Mouse (Mus musculus) embryo, embryonic 9.5 days (tissue): ENCODE data around the gene Mybbp1a.
"Not testable (repeated sequence)": the region's sequence is repeated elsewhere in the genome, so short reads cannot be mapped to it uniquely, and the experiment has no call there.

ENCODE experiments used
- DNase-seq: peaks from one replicate; pipeline ENCODE4 v3.0.0-alpha.2; 2017; ENCODE audit errors: extremely low spot score

The Mybbp1a gene

DNA sequence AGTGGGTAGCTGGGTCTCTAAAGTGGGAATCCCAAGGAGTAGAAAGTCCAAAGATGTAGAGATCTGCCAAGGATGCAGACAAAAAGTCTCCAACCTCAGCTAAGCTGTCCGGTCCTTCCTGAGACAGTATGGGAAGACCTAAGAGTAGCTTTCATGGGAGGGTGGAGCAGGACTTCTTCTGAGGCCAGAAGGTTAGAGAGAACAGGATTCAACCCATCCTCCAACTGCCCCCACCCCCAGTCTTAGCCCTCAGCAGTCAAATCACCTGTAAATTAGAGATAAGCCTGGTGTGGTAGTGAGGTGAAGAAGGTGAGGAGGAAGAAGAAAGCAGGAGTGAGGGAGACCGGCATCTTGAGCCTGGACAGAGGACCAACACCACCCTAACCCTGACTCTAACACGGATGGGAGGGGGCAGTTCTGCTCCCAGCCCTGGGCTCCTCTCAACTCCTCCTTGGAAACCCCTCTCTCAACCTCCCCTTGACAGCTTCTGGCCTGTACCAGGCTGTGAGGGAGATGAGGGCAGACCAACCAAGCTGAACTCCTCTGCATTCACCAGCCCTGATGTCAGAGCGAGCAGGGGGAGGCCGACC lies 27.5 kb upstream of the Mybbp1a start:
- DNase-seq: no peak

DNA sequence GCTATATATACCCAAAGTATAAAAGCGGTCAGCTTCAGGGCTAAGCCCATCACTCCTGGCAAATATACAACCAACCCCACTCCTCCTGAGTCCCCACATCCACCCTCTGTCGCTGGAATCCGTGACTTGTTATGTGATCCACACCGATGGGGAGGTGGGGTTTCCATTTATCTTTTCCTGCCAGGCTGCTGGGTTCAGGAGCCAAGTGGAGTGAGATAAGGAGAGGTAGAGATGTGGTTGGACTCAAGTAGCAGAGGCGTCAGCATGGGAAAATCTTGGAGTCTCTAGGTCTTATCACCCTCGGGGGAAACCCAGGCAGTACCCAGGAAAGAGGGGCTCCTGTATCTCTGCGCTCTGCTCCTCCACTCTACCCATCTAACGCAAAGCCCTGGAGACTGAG lies 26.0 kb upstream of the Mybbp1a start:
- no peak for DNase-seq

DNA sequence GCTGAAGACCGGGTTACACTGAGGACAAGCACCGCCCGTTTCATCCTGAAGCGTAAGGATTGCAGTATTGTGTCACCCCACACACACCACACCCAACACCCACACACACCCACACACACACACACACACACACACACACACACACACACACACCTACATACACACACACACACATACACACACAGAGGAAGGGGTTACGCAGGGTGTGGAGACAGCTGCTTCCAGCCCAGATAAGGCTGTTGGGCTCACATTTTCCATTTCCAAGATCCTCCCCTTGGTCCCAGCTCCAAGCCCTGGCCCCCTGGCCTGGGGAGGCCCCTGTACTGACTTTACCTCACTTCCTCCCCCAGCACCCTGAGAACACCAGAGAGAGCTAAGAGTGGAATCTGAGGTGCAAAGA lies 24.5 kb upstream of the Mybbp1a start:
- no peak for DNase-seq

DNA sequence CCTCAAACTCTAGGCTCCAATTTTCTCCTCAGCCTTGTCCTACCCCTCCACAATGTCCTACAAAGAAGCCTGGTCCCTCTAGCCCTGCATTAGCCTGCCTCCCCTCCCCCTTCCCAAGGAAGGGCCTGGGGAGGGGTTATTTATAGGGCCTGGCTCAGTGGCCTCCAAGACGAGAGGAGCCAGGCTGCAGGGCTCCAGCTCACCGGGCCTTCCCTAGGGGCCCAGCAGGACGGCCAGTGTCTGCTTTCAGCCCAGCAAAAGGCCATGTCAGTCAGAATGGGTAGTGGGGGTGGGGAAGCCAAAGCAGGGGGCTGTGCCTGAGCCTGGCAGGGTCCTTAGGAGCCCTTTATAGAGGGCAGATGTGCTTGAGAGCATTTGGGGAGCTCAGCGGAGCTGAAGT lies 23.8 kb upstream of the Mybbp1a start:
- DNase-seq: peak; percentile 49

DNA sequence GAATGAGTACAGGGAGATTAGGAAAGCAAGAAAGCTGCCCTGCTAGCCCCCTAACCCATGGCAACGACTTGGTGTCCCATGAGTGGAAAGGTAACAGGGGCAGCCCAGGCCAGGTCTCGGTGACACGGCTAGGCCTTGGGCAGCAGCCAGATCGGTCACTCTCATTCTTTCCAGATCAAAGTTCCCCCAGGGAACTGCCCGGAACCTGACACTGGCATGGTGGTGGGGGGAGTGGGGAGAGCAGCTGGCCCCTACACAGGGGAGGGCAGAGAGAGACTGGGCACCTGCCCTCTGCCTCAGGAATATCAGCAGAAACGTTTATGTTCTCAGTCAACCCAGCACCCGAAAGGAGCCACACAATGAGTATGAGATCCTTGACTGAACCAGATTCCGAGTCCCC lies 22.9 kb upstream of the Mybbp1a start:
- DNase-seq: no peak

DNA sequence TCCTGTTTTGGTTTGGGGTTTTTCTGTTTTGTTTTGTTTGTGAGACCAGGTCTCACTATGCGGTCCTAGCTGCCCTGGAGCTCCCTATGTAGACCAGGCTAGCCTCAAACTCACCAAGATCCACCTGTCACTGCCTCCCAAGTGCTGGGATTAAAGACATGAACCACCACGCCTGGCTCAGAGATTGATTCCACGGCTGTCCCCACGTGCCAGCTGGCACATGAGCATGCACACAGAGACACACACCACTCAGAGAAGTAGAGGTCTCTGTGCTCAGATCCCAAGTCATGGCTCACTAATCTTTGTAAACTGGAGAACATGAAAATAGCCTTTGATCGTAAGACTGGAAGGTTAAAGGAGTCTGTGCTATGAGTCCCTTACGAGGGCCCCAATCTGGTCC lies 22.1 kb upstream of the Mybbp1a start:
- no peak for DNase-seq

DNA sequence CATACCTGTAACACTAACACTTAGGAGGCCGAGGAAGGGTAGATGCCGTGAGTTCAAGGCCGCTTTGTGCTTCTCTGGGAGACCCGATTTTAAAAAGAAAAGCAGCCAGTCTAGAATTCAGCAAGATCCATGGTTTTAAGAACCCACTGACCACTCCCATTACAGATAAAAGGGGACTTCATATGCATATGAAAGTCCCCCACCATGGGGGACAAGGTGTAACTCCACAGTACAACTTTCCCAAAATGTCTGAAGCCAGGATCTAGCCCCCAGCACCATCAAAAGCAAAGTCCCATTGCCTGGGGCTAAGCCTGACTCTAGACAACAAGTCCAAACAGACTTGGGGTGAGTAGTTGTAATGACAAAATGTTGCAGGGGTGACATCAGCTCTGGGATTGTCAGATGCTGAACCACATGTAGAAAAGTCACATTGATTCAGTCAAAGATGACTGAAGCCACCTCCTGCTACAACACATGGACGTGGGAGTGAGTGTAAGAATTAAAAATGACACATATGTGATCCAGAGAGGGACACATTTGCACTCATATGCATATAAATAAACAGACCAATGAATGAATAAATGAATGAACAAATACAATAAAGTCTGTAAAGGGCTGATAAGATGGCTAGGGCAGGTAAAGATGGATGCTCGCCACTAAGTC lies 20.6 kb upstream of the Mybbp1a start:
- no peak for DNase-seq

DNA sequence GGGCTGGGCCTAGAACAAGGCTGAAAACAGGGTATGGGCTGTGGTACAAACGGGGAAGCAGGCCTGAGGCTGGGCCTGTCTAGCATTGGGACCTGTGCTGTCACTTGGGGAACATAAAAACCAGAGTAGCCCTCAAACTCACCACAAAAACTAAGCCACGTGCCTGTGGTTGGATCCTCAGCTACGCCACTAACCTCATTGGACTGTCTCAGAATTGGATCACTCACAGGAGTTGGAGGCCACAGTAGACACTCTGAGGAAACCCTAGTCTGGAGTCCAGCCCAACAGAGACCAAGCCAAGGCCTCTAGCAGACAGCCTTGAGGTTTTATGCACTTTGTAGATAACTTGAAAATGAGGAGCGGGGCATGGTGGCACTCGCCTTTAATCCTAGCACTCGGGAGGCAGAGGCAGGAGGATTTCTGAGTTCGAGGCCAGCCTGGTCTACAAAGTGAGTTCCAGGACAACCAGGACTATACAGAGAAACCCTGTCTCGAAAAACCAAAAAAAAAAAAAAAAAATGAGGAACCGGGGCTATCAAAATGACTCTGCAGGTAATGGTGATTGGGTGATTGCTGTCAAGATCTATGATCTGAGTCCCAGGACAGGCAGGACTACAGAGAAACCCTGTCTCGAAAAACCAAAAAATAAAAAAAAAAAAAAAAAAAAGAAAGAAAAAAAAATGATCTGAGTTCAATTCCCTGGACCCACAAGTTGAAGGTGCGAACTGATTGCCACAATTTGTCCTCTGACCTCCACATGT lies 19.5 kb upstream of the Mybbp1a start:
- no peak for DNase-seq

DNA sequence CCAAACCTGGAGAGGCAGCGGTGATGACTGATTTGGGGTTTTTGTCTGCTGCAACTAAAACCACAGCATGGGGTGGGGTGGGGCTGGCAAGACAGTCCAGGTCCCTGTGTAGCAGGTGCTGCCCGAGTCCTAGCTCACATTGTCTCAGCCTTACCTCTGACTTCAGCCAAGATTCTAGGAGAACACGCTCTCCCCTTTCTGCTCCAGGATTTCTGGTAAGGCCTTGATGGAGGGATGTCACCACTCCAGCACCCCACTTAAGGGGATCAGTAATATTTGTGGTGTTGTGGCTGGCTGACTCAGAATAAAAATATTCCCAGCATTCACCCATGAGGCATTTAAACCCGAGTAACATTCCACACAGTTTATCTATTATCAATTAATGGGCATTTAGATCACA lies 17.5 kb upstream of the Mybbp1a start:
- no peak for DNase-seq

DNA sequence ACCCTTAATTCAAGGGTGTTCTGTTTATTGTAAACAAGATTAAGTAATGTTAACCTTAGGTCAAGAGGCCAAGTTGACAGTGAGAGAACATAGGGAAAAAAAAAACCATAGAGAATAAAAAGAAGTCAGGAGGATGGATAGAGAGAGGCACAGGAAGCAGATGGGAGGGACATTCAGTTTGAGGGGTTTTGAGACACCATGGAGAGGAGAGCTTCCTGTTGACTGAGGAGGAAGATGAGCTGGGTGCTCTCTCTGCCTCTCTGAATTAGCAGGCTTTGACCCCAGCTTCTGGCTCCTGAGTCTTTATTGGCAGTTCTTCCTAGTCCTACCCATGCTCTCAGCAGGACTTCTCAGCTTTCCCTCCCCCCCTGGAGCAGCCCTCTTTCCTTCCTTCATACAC lies 16.0 kb upstream of the Mybbp1a start:
- DNase-seq: no peak

DNA sequence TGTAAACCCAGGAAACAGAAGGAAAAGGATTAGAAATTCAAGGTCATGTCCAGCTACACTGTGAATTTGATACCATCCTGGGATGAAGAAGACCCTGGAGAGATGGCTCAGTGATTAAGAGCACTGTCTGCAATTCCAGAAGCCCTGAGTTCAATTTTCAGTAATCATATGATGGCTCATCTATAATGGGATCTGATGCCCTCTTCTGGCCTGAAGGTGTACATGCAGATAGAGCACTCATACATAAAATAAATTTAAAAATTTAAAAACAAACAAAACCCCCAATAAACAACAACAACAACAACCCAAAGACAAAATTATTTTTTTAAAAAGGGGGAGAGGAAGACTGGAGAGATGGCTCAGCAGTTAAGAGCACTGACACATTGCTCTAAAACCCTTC lies 14.3 kb upstream of the Mybbp1a start:
- DNase-seq: no peak

DNA sequence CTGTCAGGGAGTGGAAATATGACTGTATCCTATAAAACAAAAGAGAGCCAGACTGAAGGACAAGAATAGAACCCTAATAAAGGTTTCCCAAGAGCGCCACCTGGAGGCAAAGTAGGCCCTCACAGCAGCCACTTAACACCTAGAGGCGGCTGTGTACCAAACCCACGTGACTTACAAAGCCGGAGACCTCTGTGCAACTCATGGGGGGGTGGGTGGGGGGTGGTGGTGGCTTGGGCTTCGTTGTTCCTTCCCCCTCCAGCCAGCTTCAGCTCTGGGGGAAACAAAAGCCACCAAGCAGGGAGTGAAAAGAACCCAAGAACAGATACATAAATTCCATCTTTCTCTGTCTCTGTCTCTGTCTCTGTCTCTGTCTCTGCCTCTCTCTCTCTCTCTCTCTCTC lies 12.5 kb upstream of the Mybbp1a start:
- DNase-seq: peak; percentile 68

DNA sequence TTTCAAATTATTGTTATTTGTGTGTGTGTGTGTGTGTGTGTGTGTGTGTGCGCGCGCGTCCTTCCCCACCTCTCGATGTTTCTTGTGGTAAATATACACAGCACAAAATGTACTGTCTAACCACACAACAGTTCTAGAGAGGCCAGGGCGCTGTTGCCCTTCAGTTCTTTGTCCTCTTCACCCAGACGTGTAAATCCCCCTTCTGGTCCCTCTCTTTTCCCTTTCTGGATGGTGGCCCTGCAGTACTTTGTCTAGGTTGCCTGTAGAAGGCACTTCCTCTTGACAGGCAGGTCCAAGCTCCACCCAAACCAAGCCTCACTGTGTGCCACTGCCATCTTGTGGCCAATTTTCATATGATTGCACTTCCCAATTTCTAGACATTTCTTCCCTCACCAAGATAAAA lies 11.9 kb upstream of the Mybbp1a start:
- peak; percentile 81 for DNase-seq

DNA sequence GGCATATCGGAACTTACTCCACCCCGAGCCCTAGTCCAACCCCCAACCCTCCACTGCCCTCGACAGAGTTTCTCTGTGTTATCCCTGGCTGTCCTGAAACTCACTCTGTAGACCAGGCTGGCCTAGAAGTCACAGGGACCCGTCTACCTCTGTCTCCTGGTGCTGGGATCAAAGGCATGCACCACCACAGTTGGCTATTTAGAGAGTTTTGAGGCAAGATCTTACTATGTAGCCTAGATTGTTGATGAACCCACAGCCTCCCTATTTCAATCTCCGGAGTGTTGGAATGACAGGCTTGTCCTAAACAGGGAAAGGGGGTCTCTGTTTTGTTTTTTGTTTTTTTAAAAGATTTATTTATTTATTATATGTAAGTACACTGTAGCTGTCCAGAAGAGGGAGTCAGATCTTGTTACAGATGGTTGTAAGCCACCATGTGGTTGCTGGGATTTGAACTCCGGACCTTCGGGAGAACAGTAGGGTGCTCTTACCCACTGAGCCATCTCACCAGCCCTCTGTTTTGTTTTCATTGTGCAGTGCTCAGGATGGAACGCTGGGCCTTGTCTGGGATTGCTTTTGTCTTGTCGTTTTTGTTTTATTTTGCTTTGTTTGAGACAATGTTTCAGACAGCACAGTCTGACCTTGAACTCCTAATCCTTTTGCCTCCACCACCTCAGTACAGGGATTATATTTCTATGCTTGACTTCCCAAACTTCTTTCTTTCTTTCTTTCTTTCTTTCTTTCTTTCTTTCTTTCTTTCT lies 10.7 kb upstream of the Mybbp1a start:
- DNase-seq: not testable (repeated sequence)

DNA sequence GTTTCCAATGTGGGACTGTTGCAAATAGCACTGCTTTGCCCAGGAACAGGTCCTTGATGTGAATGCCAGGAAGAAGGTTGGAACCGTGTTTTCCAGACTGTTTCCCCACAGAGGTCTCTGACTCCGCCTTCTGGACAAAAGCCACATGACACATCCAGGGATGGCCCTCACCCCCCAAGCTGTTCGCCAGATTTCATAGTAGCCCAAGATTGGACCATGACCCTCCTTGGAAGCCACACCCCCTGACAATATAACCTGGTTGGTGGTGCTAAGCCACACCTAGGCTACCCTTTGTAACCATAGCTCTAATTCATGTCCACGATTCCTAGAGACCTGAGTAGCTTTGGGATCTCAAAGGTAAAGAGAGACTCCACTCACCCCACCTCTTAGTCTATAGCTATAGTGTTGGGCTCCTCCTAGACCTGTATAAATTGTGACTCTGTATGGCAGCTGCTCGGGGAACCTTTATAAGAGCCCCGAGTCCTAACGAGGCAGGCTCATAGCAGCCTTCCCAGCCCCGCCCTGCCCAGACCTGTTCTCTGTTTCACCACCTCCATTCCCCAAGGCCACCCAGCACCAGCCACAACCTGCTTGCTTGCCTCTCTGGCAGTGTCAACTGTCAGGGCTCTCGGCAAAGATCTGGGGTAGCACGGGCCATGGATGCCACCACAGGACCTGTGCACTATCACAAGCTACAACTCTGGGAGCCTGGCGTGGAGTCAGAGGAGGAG lies 6.0 kb upstream of the Mybbp1a start, which contains the start of gene Ggt6:
Gene Ggt6, plus strand, starts transcription at position 564 of the 731 bp plus-strand sequence.
- no peak for DNase-seq

DNA sequence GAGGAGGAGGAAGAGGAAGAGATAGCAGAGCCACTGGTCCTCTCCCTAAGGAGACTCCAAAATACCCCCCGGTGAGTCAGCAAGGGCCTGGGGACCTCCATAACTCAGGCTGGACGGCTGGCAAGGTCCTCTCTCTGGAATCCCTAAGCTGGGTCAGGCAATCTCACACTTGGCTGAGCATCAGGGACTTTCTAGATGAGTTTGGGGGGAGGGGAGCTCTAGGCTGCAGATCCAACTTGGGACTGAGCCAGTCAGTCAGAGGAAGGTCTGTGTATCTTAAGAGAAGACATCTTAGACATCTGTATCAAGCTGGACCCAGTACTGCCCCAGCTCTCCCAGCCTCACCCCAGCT lies 5.5 kb upstream of the Mybbp1a start:
- no peak for DNase-seq

DNA sequence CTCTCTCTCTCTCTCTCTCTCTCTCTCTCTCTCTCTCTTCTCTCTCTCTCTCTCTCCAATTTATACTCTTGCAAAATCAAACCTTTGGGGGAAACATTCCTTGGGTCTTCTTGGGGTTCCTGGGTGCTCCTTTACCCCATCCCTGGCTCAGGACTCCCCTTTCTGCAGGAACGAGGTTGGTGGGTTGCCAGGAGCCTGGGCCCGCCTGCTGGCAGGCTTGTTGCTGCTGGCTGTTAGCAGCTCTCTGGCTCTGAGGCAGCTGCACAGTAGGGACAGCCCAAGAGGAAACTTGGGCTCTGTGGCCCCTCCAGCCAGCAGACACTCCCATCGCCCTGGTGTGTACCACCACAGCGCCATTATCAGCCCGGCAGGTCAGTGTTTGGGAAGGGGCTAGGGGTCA lies 4.9 kb upstream of the Mybbp1a start:
- DNase-seq: no peak

DNA sequence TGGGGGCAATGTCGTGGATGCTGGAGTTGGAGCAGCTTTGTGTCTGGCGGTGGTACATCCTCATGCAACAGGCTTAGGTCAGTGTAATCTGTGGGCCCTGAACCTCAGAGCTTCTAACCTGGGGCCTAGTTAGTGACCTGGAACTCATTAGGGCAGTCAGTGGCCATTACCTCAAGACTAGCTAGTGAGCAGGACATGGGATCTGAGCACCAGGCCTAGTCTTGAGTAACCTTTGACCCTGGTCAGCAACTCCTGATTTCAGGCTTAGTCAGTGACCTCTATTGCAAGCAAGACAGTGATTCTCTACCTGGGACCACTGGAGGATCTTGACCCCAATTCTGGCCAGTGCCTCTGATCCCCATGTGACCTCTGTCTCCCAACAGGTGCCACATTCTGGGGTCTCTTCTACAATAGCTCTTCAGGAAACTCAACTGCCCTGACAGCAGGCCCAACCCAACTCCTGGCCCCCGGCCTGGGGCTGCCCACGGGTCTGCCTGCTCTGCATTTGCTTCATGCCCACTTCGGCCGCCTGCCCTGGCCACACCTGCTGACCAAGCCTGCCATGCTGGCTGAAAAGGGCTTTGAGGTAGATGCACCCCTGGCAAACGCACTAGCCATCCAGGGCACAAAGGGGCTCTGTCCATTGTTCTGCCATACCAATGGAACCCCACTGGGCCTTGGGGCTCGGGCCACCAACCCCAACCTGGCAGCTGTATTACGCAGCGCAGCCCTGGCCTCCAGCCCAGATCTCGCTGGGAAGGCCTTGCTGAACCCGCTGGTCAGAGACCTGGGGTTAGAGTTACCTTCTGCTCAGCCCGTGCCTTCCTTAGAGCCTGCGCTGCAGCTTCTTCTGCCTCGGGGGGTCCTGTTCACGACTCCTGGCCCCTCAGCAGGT lies 4.2 kb upstream of the Mybbp1a start:
- DNase-seq: no peak

DNA sequence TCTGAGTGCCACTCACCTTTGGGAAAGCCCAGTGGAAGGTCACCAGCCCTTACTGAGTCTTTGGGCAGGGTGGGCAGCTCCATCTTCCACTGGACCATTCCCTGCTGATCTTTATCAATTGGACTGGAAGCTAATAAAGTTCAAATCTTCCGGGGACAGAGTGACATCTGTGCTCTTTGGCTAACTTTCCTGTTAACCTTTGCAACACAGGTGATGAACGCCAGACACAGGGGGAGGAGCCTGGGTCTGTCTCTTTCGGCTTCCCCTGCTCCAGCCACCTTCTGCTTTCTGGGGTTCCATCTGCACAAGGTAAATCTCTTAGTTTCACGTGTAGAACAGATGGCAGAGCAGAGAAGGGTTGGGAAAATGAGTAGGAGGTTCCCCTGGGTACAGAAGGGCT lies 2.7 kb upstream of the Mybbp1a start:
- no peak for DNase-seq

DNA sequence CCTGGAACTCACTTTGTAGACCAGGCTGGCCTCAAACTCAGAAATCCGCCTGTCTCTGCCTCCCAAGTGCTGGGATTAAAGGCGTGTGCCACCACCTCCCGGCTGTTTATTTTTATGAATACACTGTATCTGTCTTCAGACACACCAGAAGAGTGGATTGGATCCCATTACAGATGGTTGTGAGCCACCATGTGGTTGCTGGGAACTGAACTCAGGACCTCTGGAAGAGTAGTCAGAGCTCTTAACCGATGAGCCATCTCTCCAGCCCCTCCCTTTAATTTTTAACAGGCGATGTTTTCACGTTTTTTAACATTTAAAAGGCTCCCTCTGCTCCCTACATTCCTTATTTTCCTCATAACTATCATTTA lies 574 bp upstream of the Mybbp1a start:
- not testable (repeated sequence) for DNase-seq
